Mouse (Mus musculus) frontal cortex, adult (tissue): ENCODE results near the gene Vmn1r233.

ENCODE experiments used
- ATAC-seq: cut with Nextera tagmentation; 2 replicates; pipeline ENCODE4 v1.9.2; 2017; ENCODE audit warnings: mild to moderate bottlenecking, moderate library complexity, mixed read lengths; ENCODE audit not compliant: low TSS enrichment

The Vmn1r233 gene

DNA sequence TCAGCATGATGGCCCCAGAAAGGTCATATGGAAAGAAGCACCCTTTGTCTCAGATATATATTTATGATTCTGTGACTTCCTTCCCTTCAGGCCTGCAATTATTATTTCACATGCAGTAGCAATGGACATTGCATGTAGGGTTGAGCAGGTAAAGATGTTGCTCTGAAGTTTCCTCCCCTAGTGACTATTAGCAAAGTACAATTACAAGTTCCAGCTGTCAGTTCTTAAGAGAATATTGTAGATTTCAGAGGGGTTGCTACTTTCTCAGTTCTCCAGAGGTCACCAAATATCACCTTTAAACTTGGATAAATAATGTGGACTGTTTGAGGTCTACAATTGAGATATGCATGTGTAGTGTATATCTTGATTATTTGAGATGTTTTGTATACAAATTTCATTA lies at the start of gene Vmn1r233:
Gene Vmn1r233 (minus strand): TSS at position 101 of the 400 bp plus-strand sequence.
- ATAC-seq: no peak

DNA sequence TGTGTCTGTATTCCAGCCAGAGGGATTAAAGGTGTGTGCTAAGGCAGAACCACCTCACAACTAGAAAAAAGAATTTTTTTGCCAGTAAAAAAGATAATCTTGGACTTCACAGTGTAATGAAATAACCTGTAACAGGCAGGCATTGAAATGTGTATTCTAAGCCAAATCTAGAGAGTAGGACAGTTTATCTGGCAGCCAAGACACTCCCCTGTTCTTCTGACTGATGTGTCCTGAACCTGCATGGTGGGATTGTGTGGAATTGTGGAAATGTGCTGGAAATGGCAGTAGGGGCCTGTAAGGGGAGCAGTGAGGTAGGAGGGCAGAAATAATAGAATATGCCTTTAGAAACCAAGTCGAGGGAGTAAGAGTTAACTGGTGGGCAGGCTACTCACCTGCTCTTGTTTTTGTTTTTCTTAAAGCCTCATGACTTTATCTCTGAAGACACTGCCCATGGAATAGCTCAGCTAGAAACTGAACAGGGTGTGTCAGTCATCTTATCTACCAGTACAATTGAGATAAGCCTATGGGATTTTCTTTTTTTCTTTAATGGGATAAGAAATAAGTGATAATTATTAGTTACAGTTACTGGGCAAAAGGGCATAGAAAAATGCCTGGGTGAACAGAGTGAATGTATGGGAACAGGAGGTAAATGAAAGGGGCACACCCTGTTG lies 22.3 kb upstream of the Vmn1r233 start:
- ATAC-seq: no peak

DNA sequence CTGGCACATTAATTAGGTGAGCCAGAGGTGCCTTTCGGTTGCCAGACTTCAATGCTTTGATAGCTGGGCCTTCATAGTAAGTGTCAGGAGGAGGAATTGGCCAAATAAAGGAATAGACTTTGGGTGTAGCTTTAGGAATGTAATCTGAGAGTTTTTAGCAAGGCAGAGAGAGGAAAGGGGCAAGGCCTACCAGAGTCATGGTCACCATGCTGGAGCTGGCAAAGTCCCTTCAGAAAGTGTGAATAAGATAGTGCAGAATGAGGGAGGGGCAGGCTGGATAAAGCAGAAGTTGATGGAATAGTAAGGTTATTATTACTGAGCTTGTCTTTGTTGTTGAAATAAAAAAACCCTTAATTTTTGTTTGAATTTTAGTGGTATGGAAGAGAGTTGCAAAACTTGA lies 13.5 kb upstream of the Vmn1r233 start:
- no peak for ATAC-seq

DNA sequence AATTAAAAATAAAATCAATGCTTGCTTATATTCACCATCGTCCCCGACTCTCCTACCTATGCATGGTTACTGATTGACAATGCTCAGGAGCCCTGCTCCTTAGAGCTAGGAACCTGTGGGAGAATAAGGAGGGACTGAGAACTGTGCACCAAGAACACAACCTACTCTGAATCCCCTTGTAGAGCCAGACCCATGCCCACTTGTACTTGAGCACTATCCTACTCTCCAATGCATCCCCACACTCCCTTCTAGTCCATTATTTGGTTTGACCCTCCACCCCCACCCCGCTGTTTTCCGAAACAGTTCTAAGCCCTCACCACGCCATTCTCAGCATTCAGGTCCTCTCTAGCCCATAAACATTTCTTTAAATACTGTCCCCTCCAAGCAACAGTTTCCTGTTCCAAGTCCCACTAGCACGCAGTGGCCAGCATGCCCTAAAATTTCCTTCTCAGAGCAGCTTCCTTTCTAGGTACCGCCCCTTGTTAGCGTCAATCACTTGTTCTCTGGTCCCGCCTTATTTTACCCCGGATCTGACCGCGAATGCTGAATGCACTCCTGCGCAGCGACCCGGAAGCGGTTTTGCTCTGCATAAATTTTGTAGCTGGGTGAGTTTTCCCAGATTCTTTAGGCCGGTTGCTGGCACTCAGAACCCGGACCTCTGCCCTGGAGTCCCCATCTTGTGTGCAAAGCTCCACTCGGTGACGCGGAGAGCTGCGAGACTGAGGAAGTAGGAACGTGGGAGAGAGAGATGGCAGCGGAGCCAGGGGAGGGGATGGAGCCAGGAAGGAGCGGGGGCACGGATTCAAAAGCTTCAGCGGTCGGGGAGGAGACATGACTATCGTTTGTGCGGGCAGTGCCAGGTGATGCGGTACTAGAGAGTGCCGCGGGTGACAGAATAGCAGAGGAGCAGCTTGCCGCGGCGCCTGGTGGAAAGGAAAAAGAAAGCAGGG lies 12.4 kb upstream of the Vmn1r233 start, which contains the start of gene Zfp160:
Gene Zfp160 (plus strand): TSS at position 522 of the 950 bp plus-strand sequence.
- peak; percentile 100 for ATAC-seq

DNA sequence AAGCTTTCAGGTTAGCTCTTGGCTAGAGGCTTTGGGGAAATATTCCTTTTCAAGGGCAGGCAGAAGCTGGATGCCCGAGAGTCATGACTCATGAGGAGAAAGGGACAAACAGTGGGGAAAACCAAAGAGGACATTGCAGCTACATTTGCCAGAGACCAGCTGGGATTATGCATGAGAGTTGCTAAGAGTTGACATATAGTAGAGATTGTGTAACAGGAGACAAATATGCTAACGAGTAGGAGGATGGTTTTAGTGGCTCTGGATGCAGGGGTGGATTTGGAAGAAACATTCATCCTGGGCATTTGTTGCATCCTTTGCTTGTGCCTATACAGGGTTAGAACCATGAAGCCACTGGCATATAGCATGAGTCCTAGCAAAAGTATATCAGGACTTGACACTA lies 2.5 kb downstream of the Vmn1r233 start:
- ATAC-seq: peak; percentile 98

DNA sequence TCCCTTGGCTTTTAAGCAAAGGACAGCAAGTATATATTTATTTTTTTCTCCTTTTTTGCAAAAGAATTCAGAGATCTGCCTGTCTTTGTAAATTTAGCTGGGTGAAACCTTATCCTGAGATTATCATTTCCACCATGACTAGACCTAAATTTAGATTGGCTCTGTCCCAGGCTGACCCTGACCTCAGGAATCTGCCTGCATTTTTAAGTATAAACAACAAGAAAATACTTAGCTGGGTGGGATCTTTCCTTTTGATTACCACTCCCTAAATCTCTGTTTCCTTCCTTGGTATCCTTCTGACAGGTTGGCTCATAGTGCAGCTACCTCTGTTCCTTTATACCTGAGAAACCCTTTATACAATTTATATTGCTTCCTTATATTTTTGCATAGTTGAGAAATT lies 29.6 kb downstream of the Vmn1r233 start:
- ATAC-seq: no peak

DNA sequence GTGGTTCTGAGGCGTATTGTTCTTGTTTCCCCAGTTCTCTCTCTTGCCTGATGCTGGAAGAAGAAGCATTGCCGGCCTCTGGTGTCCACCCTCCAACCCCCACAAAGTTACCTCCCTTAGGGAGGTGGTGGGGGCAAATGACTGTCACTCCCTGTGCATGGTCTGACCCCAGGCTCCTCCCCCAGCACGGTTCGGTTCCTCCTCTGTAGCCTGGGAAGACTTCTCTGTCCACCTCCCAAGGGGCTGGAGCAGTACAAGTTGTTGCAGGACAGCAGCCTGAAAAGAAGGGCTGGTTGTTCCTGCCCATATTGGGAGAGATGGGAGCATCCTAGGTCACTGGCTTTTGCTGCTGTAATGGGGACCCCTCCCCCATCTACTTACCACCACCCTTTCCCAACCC lies 30.8 kb downstream of the Vmn1r233 start:
- no peak for ATAC-seq

DNA sequence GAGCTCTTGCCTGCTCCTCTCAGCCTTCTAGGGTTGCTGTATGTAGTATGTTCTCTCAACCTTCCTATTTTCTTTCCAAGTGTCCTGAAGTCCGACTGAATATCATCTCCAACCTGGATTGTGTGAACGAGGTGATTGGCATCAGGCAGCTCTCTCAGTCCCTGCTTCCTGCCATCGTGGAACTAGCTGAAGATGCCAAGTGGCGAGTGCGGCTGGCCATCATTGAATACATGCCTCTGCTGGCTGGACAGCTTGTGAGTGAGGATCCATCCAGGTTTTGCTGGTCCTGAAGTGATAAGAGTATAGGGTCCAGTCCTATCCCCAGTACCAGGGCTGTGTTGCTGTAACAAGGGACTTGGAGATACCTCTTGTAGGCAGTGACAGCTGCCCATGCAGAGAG lies 35.9 kb downstream of the Vmn1r233 start:
- ATAC-seq: no peak

DNA sequence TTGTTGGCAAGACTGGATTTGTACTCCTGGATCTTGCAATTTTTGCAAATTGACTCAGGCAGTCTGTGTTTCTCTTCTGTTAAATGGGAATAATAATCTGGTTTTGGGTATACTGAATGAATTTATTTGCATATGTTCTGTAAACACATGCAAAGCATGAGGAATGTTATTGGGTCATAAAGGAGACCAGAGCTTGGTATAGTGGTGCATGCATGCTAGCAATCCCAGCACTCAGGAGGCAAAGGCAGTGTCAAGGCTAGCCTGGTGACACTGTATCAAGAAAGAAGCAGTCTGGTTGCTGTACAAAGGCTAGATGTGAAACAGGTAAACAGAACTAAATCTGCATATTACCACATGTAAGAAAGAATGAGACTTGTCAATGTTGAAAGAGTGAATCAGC lies 49.6 kb downstream of the Vmn1r233 start:
- no peak for ATAC-seq

DNA sequence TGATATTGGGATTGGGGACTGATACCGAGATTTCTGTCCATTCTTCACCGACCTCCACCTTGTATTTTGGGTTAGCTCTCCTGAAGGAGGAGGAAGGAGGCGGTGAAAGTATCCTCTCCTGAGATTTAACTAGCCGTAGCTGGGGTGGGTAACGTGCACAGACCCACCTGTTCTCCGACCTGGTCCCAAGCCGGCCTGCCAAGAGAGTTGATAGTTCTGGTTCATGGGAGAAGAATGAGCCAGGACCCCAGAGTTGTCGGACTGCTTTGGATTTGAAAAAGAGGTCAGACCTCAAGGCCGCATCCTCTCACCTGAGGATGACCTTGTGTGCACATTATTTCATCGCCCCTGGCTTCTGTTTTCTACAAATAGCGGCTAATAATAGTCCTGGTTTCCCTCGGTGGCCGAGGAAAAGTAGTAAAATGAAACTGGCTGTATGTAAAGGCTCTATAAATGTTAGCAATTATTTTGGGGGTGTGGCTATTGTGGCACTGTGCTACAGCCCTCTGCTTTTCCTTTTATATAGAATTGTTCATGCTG lies 50.2 kb downstream of the Vmn1r233 start:
- no peak for ATAC-seq

DNA sequence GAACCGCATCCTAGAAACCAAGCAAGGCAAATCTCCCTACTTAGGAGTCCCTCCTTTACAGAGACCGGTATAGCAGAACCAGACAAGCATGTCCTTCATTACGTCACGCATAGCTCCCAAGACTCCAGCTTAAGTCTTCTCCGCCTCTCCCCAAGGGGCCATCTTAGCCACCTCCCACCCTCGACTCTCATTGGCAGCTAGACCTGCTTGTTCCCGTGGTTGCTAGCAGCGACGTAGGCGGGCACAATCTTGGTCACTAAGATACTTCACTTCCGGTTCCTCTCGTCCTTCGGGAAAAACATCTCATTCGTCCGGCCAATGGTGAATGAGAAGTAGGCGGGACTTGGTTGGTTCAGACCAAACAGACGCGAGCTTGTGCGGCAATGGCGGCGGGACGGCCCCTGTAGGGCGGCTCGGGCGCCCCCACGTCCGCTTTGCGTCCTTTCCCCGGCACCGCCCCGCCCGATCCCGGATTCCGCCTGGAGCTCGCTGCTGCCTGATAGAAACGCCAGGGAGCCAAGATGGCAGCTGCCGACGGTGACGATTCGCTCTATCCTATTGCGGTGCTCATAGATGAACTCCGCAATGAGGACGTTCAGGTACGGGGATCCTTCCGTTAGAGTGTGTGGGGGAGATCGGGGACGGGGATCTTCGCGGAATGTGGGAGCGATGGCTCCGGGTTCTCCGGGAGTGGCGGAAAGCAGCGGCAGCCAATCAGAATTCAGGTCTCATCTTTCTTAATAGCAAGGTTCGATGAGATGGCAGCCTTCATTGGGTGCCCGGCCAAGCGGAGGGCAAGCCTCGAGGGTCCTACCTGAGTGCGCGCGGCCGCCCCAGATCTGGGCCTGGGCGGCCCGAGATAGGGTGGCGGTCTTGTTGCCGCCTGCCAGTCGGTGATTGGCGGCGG lies 51.0 kb downstream of the Vmn1r233 start, which contains the start of gene Ppp2r1a:
Gene Ppp2r1a (plus strand): TSS at position 327 of the 907 bp plus-strand sequence.
- peak; percentile 97 for ATAC-seq

DNA sequence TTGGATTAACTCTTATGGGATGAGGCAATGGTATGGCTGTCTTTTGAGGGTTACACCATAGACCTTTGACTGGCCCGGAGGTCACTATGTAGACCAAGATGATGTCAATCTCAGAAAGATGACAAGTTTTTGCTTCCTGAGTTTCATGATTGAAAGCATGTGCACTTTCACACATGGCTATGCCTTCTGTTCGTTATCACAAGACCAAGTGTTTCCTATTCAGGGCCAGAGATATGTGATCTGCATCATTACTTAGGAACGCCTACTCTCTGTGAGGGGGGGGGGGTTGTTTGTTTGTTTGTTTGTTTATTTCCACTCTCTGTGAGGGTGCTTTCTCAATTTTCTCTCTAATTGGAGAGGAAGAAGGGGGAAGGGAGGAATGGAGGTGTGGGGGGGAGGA lies 52.0 kb downstream of the Vmn1r233 start:
- ATAC-seq: no peak
